Mouse (Mus musculus): ENCODE measurements around the gene Eif2ak4. TPM values are rescaled to one million over a fixed set of nuclear protein-coding genes. Genes with fewer than 3 reads are reported as not detected.

Eif2ak4 gene
- polyA plus RNA-seq, 1 experiment from 2014 or later, result 9.8 TPM

DNA sequence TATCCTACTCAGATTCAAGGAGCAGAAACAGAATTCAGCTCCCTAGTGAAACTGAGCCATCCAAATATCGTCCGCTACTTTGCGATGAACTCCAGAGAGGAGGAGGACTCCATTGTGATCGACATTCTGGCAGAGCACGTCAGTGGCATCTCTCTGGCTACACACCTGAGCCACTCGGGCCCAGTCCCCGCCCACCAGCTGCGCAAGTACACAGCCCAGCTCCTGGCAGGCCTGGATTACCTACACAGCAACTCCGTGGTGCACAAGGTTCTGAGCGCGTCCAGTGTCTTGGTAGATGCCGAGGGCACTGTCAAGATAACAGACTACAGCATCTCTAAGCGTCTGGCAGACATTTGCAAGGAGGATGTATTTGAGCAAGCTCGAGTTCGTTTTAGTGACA lies 33.5 kb downstream of the Eif2ak4 start:
- ATAC-seq, result no peak
- H3K27me3 ChIP-seq (replicated peaks; ENCODE audit: control insufficient read depth, insufficient read depth, low read length), result no peaks in the 10 kb centered on the region
- H3K4me3 ChIP-seq (replicated peaks; ENCODE audit: low read length), result no peak overlapping the region
- H3K9ac ChIP-seq (replicated peaks; ENCODE audit: low read depth, low read length), result no peak overlapping the region
- 92% methylated on average over 15 of the region's 15 CpGs for WGBS
- no peaks in the 10 kb centered on the region for H3K9me3 ChIP-seq (ENCODE audit: control insufficient read depth, low read length)
- H3K27ac ChIP-seq (ENCODE audit: low read length), result no peak overlapping the region
- H3K4me2 ChIP-seq (ENCODE audit: low read length), result no peak overlapping the region
- H3K36me3 ChIP-seq (ENCODE audit: control insufficient read depth, insufficient read depth), result peaks cover 7% of the 10 kb centered on the region; the same call in 1 of the 2 replicates
- no peaks in the 10 kb centered on the region for H3K4me1 ChIP-seq (replicated peaks; ENCODE audit: control insufficient read depth, insufficient read depth, low read length)

DNA sequence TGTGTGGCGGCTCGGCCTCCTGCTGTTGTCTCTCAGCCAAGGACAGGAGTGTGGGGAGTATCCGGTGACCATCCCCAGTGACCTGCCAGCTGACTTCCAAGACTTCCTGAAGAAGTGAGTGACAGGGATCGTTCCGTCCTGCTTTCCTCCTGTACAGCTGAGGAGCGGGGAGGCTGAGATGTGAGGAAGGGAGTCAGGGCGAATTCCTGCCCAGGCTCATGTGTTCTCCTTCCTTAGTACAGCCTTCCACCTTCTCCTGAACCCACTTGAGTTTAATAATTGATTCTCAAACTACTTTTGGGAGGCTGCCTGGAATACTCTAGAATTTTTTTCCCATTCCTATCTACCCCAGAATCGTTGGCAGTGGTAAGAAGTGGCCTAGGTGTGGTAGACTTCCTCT lies 34.0 kb downstream of the Eif2ak4 start:
- peaks cover 7% of the 10 kb centered on the region; the same call in 1 of the 2 replicates for H3K36me3 ChIP-seq (ENCODE audit: control insufficient read depth, insufficient read depth)
- WGBS, result 92% methylated on average over 8 of the region's 8 CpGs
- ATAC-seq, result no peak
- H3K9me3 ChIP-seq (ENCODE audit: control insufficient read depth, low read length), result no peaks in the 10 kb centered on the region
- no peak overlapping the region for H3K27ac ChIP-seq (ENCODE audit: low read length)
- H3K27me3 ChIP-seq (replicated peaks; ENCODE audit: control insufficient read depth, insufficient read depth, low read length), result no peaks in the 10 kb centered on the region
- no peak overlapping the region for H3K4me3 ChIP-seq (replicated peaks; ENCODE audit: low read length)
- H3K4me1 ChIP-seq (replicated peaks; ENCODE audit: control insufficient read depth, insufficient read depth, low read length), result no peaks in the 10 kb centered on the region
- no peak overlapping the region for H3K4me2 ChIP-seq (ENCODE audit: low read length)
- no peak overlapping the region for H3K9ac ChIP-seq (replicated peaks; ENCODE audit: low read depth, low read length)

DNA sequence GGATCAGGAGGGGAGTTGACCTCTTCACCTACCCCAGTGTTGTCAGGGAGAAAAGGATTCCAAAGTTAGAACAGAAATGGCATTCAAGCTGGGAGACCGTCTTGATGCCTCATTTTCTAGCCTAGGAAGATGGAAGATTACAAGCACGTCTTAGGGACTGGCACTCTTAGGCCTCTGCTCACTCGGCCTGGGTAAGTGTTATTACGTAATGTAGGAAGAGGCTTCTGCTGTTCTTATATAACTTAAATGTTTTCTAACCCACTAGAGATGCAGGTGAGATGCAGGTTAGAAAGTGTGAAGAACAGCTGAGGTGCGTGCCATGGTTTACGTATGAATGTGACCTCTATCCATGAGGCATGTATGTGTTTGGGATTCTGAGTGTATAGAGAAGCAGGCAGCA lies 39.9 kb downstream of the Eif2ak4 start:
- no peaks in the 10 kb centered on the region for H3K9me3 ChIP-seq (ENCODE audit: control insufficient read depth, low read length)
- no peak overlapping the region for H3K9ac ChIP-seq (replicated peaks; ENCODE audit: low read depth, low read length)
- H3K4me2 ChIP-seq (ENCODE audit: low read length), result no peak overlapping the region
- 87% methylated on average over 6 of the region's 6 CpGs for WGBS
- ATAC-seq, result no peak
- no peak overlapping the region for H3K27ac ChIP-seq (ENCODE audit: low read length)
- H3K4me1 ChIP-seq (replicated peaks; ENCODE audit: control insufficient read depth, insufficient read depth, low read length), result no peaks in the 10 kb centered on the region
- no peak overlapping the region for H3K4me3 ChIP-seq (replicated peaks; ENCODE audit: low read length)
- H3K27me3 ChIP-seq (replicated peaks; ENCODE audit: control insufficient read depth, insufficient read depth, low read length), result no peaks in the 10 kb centered on the region
- H3K36me3 ChIP-seq (ENCODE audit: control insufficient read depth, insufficient read depth), result peaks cover 10% of the 10 kb centered on the region

GRCm38 (mm10) chr2:118429297-118429696 lies 40.9 kb downstream of the Eif2ak4 start:
- 87% methylated on average over 9 of the region's 9 CpGs for WGBS
- no peaks in the 10 kb centered on the region for H3K27me3 ChIP-seq (replicated peaks; ENCODE audit: control insufficient read depth, insufficient read depth, low read length)
- H3K9me3 ChIP-seq (ENCODE audit: control insufficient read depth, low read length), result no peaks in the 10 kb centered on the region
- H3K4me3 ChIP-seq (replicated peaks; ENCODE audit: low read length), result no peak overlapping the region
- no peak overlapping the region for H3K4me2 ChIP-seq (ENCODE audit: low read length)
- ATAC-seq, result no peak
- H3K36me3 ChIP-seq (ENCODE audit: control insufficient read depth, insufficient read depth), result peaks cover 18% of the 10 kb centered on the region
- no peak overlapping the region for H3K9ac ChIP-seq (replicated peaks; ENCODE audit: low read depth, low read length)
- no peaks in the 10 kb centered on the region for H3K4me1 ChIP-seq (replicated peaks; ENCODE audit: control insufficient read depth, insufficient read depth, low read length)
- H3K27ac ChIP-seq (ENCODE audit: low read length), result no peak overlapping the region

DNA sequence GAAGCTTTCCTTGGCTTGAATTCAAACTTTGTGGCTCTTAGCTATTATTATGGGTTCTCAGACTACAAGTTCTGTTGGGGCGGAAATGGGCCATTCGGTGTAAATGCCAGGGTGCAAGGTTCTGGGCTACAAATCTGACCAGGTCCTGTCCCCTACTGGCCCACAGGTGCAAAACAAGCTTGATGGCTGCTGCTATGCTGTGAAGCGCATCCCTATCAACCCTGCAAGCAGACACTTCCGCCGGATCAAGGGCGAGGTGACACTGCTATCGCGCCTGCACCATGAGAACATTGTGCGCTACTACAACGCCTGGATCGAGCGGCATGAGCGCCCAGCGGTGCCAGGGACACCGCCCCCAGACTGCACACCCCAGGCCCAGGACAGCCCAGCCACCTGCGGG lies 42.2 kb downstream of the Eif2ak4 start:
- Histone ChIP-seq H3K4me1 (replicated peaks; ENCODE audit: control insufficient read depth, insufficient read depth, low read length) (no peaks in the 10 kb centered on the region), H3K36me3 (ENCODE audit: control insufficient read depth, insufficient read depth) (peaks cover 18% of the 10 kb centered on the region), H3K4me2 (ENCODE audit: low read length) (no peak overlapping the region), H3K27me3 (replicated peaks; ENCODE audit: control insufficient read depth, insufficient read depth, low read length) (no peaks in the 10 kb centered on the region), H3K4me3 (replicated peaks; ENCODE audit: low read length) (no peak overlapping the region), H3K9me3 (ENCODE audit: control insufficient read depth, low read length) (no peaks in the 10 kb centered on the region), H3K27ac (ENCODE audit: low read length) (no peak overlapping the region), H3K9ac (replicated peaks; ENCODE audit: low read depth, low read length) (no peak overlapping the region)
- 84% methylated on average over 16 of the region's 16 CpGs for WGBS
- no peak for ATAC-seq

- no peak overlapping the region for H3K27ac ChIP-seq (ENCODE audit: low read length)
- no peak overlapping the region for H3K9ac ChIP-seq (replicated peaks; ENCODE audit: low read depth, low read length)
- WGBS, result 58% methylated on average over 5 of the region's 5 CpGs
- H3K27me3 ChIP-seq (replicated peaks; ENCODE audit: control insufficient read depth, insufficient read depth, low read length), result no peaks in the 10 kb centered on the region
- 0 out of 2 replicates have a peak, but pooled peaks cover 2% of the 10 kb centered on the region for H3K9me3 ChIP-seq (ENCODE audit: control insufficient read depth, low read length)
- no peak overlapping the region for H3K4me3 ChIP-seq (replicated peaks; ENCODE audit: low read length)
- H3K36me3 ChIP-seq (ENCODE audit: control insufficient read depth, insufficient read depth), result peaks cover 24% of the 10 kb centered on the region
- no peak for ATAC-seq
- H3K4me1 ChIP-seq (replicated peaks; ENCODE audit: control insufficient read depth, insufficient read depth, low read length), result no peaks in the 10 kb centered on the region
- no peak overlapping the region for H3K4me2 ChIP-seq (ENCODE audit: low read length)
These were observed 43.2 kb downstream of the Eif2ak4 start for GRCm38 (mm10) chr2:118431589-118431988.

GRCm38 (mm10) chr2:118442172-118442571 lies 53.8 kb downstream of the Eif2ak4 start:
- ATAC-seq, result no peak
- 77% methylated on average over 5 of the region's 5 CpGs for WGBS
- Histone ChIP-seq H3K27me3 (replicated peaks; ENCODE audit: control insufficient read depth, insufficient read depth, low read length) (no peaks in the 10 kb centered on the region), H3K4me2 (ENCODE audit: low read length) (no peak overlapping the region), H3K4me1 (replicated peaks; ENCODE audit: control insufficient read depth, insufficient read depth, low read length) (peaks cover 13% of the 10 kb centered on the region), H3K27ac (ENCODE audit: low read length) (no peak overlapping the region), H3K4me3 (replicated peaks; ENCODE audit: low read length) (no peak overlapping the region), H3K36me3 (ENCODE audit: control insufficient read depth, insufficient read depth) (peaks cover 5% of the 10 kb centered on the region; the same call in 1 of the 2 replicates), H3K9ac (replicated peaks; ENCODE audit: low read depth, low read length) (no peak overlapping the region), H3K9me3 (ENCODE audit: control insufficient read depth, low read length) (no peaks in the 10 kb centered on the region)

DNA sequence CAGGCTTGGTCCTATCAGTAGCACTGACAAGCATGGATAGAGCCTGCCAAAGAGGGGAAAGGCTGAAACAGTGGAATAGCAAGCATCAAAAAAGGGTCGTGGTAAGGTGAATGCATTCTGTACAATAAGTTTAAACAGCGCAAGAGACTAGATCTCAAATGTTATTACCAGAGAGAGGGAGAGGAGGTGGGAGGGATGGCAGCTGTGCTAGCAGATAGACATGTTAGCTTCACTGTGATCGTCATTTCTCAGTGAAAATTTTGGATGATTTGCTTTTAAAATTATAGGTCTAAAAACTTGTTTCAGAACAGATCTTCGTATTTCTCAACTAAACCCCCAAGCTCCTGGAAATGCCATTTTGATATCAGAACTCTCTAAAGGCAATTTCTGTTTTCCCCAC lies 54.3 kb downstream of the Eif2ak4 start:
- H3K4me2 ChIP-seq (ENCODE audit: low read length), result no peak overlapping the region
- H3K4me3 ChIP-seq (replicated peaks; ENCODE audit: low read length), result no peak overlapping the region
- H3K9me3 ChIP-seq (ENCODE audit: control insufficient read depth, low read length), result no peaks in the 10 kb centered on the region
- peaks cover 5% of the 10 kb centered on the region; the same call in 1 of the 2 replicates for H3K36me3 ChIP-seq (ENCODE audit: control insufficient read depth, insufficient read depth)
- no peak overlapping the region for H3K9ac ChIP-seq (replicated peaks; ENCODE audit: low read depth, low read length)
- H3K27ac ChIP-seq (ENCODE audit: low read length), result no peak overlapping the region
- WGBS, result 87% methylated on average over 4 of the region's 4 CpGs
- ATAC-seq, result no peak
- no peaks in the 10 kb centered on the region for H3K27me3 ChIP-seq (replicated peaks; ENCODE audit: control insufficient read depth, insufficient read depth, low read length)
- H3K4me1 ChIP-seq (replicated peaks; ENCODE audit: control insufficient read depth, insufficient read depth, low read length), result peaks cover 13% of the 10 kb centered on the region

GRCm38 (mm10) chr2:118445696-118446674 lies 57.6 kb downstream of the Eif2ak4 start:
- Histone ChIP-seq H3K36me3 (ENCODE audit: control insufficient read depth, insufficient read depth) (peaks cover 5% of the 10 kb centered on the region), H3K27me3 (replicated peaks; ENCODE audit: control insufficient read depth, insufficient read depth, low read length) (no peaks in the 10 kb centered on the region), H3K4me2 (ENCODE audit: low read length) (0 out of 2 replicates have a peak overlapping the region, but pooled peaks have one; percentile 19), H3K9me3 (ENCODE audit: control insufficient read depth, low read length) (no peaks in the 10 kb centered on the region), H3K4me3 (replicated peaks; ENCODE audit: low read length) (no peak overlapping the region), H3K27ac (ENCODE audit: low read length) (peak overlapping the region; percentile 50), H3K9ac (replicated peaks; ENCODE audit: low read depth, low read length) (no peak overlapping the region), H3K4me1 (replicated peaks; ENCODE audit: control insufficient read depth, insufficient read depth, low read length) (peaks cover 13% of the 10 kb centered on the region)
- ATAC-seq, result peak; percentile 90
- WGBS, result 9% methylated on average over 13 of the region's 13 CpGs
